Mouse (Mus musculus): ENCODE measurements around the gene Krt32.

DNA sequence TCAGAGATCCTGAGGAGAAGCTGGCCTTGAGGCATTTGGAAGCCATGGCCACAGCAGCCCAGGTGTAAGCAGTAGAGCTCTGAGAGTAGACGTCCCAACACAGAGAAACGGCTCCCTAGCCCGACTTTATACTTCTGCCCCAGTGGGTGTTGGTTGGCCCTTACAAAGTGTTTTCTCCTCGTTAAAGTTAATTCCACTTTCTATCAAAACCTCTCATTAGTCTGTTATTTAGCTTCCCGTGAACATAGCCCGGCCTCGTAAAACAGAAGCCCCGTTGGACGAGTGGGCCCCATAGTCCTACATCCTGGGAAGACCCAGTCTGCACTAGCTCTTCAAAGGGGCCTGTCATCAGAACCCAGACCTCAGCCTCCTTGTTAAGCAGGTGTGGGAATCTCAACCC is 8.1 kb upstream of the Krt32 start, which contains the start of gene Krt35:
- TF ChIP-seq CTCF (IDR thresholded peaks at IDR 0.05; ENCODE audit: low read depth) (no peak), EP300 (IDR thresholded peaks at IDR 0.05; ENCODE audit: low read depth) (no peak)
